Mouse (Mus musculus): ENCODE data around the gene A730015C16Rik.

Gene A730015C16Rik

DNA sequence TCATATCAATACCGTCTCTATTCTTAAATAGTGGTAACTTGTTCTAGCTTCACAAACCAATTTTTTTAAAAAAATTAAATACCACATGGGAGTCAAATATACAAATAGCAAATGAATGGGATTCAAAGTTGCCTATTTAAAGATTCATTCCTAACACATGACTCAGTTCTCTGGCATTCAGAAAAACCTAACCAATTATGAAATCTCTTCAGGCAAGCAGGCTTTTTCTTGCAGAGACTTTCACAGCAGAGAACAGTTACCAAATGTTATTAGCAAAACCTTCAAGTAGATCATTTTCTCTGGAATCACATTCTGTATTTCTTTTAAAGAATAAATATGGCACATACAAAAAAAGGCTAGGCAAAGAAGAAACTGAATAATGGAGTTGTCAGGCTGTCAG lies 17.7 kb downstream of the A730015C16Rik start:
- no peak for DNase-seq (ENCODE audit: low spot score)

DNA sequence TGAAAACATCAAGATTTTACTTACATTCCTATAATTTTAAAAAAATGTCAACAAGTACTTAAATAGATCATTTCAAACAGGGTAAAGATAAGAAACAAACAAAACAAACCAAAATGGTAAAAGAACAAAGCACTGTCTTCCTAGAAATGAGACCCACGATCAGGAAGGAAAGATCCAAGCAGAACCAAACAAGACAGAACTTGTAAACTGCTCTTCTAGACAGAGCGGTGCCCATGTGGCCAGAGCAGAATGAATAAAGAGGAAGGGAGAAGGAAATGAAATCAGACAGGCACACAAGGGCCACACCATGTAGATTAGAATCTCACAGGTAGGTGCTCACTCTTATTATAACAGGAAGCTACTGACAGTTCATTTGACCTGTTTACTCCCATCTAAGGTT lies 21.8 kb downstream of the A730015C16Rik start:
- no peak for DNase-seq (ENCODE audit: low spot score)

DNA sequence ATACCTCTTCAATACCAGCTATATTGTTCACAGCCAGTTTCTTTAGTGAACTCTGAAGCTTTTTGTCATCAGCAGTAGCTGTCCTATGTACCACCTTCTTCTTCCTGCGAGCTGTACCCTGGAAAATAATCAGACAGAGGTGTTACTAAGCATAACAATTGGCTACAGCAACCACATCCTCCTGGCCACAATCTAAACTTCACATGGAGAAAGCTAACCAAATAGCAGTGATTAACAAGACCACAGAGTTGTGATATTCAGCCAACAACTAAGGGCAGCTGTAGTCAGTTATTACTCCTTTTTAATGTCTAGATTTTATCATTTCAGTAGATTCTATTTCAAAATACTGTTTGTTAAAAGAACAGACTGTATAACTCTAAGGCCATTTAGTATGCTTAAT lies 22.3 kb downstream of the A730015C16Rik start:
- no peak for DNase-seq (ENCODE audit: low spot score)

DNA sequence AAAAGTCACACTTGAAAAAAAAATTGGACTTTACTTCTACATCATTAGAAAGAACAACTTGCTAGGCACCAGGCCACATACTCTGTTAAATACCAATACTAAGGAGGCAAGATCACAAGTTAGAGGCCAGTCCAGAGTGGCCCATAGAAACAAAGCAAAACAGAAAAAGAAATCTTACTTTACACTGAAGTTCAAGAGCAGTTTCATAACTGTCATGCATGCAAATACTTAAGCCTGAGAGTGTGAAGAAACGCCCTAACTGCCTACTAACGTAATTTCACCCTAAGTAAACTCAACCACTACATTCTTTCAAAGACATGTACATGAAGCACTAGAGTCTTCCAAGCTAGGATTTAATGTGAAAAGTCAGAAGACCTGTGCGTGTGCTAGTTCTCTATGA lies 22.7 kb downstream of the A730015C16Rik start:
- no peak for DNase-seq (ENCODE audit: low spot score)

DNA sequence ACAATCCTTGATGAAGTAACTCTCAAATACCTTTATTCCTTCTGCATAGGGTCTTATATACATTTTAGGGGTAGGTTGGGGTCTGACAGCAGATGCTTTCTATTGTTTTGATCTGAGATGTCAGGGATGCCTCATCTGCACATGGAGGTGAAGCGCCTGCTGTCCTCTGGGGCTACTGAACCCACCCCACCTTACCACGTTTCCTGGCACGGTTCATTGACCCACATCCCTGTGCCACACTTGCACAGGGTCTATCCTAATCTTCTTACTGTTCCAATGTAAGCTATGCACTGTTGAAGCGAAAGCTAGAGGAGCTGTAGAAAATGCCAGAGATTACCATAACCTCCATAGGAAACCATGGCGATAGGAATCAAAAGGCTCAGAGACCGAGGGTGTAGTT lies 36.9 kb downstream of the A730015C16Rik start:
- no peak for DNase-seq (ENCODE audit: low spot score)

DNA sequence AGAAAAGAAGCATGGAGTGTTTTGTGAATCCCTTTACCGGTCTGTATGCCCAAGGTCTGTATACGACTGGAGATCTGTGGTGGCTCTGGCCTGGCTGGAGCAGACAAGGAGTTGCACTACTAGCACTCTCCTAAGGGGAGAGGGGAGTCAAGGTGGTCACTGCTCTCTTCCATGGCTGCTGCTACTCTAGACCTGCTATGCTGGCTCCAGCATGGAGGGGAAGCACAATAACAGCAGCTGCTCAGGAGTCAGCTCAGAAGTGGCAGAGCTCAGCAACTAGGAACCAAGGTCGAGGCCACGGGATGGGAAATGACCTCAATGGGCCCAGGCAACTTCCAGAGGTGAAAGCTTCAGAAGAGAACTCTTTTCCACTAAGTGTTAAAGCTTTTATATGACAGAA lies 37.3 kb downstream of the A730015C16Rik start:
- DNase-seq (ENCODE audit: low spot score) = no peak

DNA sequence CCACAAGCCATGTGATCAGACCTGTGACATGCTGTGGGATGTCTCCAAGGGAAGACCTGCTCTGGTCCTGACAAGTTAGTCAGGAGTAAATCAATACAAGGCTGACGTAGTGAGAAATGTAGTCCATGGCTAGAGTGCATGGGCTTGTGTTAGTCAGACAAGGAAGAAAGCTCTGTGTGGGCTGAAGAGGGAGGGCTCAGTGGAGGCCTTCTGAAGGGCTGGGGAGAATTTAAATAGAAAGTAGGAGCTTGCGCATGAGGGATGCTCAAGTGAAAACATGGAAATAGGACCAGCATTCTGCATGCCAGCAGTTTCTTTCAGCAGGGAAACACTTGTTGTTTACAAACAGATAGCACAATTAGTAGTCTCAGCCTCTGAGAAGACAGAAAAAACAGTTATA lies 44.9 kb downstream of the A730015C16Rik start:
- DNase-seq (ENCODE audit: low spot score) = no peak

DNA sequence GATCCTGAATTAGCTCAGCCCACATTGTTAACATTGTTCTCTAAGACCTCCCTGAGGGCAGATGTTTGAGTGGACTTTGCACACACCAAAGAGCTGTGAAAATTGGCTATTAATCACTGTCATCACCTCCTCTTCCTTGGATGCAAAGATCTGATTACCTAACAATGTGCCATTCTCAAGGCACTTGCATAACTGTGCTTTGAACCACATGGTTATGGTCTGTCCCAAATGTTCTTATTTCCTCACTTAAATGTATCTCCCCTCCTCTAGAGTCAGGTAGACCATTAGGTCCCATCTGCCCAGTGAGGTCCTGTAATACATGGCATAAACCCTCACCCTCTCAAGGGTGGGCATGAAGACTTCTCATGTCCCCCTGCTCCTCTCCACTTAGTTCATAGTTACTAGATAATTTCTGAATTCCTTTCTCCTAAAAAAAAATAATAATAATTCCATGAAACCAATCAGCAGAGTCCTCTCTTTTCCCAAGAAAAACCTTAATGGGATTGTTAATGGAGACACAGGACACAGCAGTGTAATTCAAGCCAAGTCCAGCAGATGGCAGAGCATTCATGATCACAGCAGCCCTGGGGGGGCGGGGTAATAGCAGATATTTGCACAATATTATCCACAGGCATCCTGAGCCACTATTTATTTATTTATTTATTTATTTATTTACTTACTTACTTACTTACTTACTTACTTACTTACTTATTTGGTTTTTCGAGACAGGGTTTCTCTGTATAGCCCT lies 50.2 kb downstream of the A730015C16Rik start:
- peak; percentile 65 for DNase-seq (ENCODE audit: low spot score)

Measured in ovary, postnatal 36 days (tissue).